Mouse (Mus musculus) frontal cortex, postnatal 25 days (tissue): ENCODE measurements around the gene Ablim1.

Source experiments
- DNase-seq, 2 experiments: peaks; one replicate each; pipeline ENCODE4 v3.0.0; 2022; ENCODE audit warnings: low spot score in 2 of 2

Gene Ablim1

GRCm38 (mm10) chr19:57343860-57344259, 29.1 kb upstream of the Ablim1 start:
- DNase-seq: no peak

GRCm38 (mm10) chr19:57340900-57341742, 26.4 kb upstream of the Ablim1 start:
- no peak for DNase-seq

- DNase-seq: no peak
Measured at GRCm38 (mm10) chr19:57339281-57339864, 24.7 kb upstream of the Ablim1 start.

GRCm38 (mm10) chr19:57335135-57335534, 20.4 kb upstream of the Ablim1 start:
- no peak for DNase-seq

GRCm38 (mm10) chr19:57333356-57333755, 18.6 kb upstream of the Ablim1 start:
- no peak for DNase-seq

- no peak for DNase-seq
Measured at GRCm38 (mm10) chr19:57331237-57331636, 16.5 kb upstream of the Ablim1 start.

- no peak for DNase-seq
Measured at GRCm38 (mm10) chr19:57330309-57330708, 15.6 kb upstream of the Ablim1 start.

GRCm38 (mm10) chr19:57328792-57329191, 14.1 kb upstream of the Ablim1 start:
- DNase-seq: no peak

GRCm38 (mm10) chr19:57328269-57328668, 13.6 kb upstream of the Ablim1 start:
- DNase-seq: no peak

- DNase-seq: no peak
Measured at GRCm38 (mm10) chr19:57327679-57328078, 13.0 kb upstream of the Ablim1 start.

GRCm38 (mm10) chr19:57325748-57326300, 11.1 kb upstream of the Ablim1 start:
- peak; percentile 56 to 59 for DNase-seq

- DNase-seq: no peak
Measured at GRCm38 (mm10) chr19:57323087-57323486, 8.4 kb upstream of the Ablim1 start.

- no peak for DNase-seq
Measured at GRCm38 (mm10) chr19:57322491-57322890, 7.8 kb upstream of the Ablim1 start.

- no peak for DNase-seq
Measured at GRCm38 (mm10) chr19:57321839-57322238, 7.1 kb upstream of the Ablim1 start.

GRCm38 (mm10) chr19:57320656-57321382, 6.1 kb upstream of the Ablim1 start:
- DNase-seq: no peak

GRCm38 (mm10) chr19:57316597-57316996, 1.9 kb upstream of the Ablim1 start:
- DNase-seq: no peak

GRCm38 (mm10) chr19:57315013-57315565, 370 bp upstream of the Ablim1 start:
- no peak for DNase-seq

- DNase-seq: no peak
Measured at GRCm38 (mm10) chr19:57313891-57314345, 801 bp downstream of the Ablim1 start.

- DNase-seq: no peak
Measured at GRCm38 (mm10) chr19:57313226-57313625, 1.5 kb downstream of the Ablim1 start.

- DNase-seq: no peak
Measured at GRCm38 (mm10) chr19:57309980-57310379, 4.7 kb downstream of the Ablim1 start.

- DNase-seq: no peak
Measured at GRCm38 (mm10) chr19:57306601-57307000, 8.1 kb downstream of the Ablim1 start.

- no peak for DNase-seq
Measured at GRCm38 (mm10) chr19:57305972-57306371, 8.7 kb downstream of the Ablim1 start.
